Mouse (Mus musculus) lung, adult 2 months (tissue): ENCODE measurements around the gene Gse1. TPM values are rescaled to one million over a fixed set of nuclear protein-coding genes. Genes with fewer than 3 reads are reported as not detected.

Source experiments
- DNase-seq: peaks from one replicate; pipeline ENCODE4 v3.0.0; 2022
- H3K4me1 ChIP-seq: fragments of 200-500 bp; 2 replicates; pipeline ENCODE4 v1.6.1; 2011; ENCODE audit warnings: low read length; ENCODE audit not compliant: control insufficient read depth, insufficient read depth
- H3K4me3 ChIP-seq: fragments of 200-500 bp; replicated peaks from 2 replicates; pipeline ENCODE3; 2011; ENCODE audit warnings: low read depth, mild to moderate bottlenecking, control low read depth, low read length; ENCODE audit errors: extremely low read depth
- CTCF ChIP-seq: fragments of 200-500 bp; IDR thresholded peaks from 2 replicates; pipeline ENCODE4 v1.5.1; 2011; ENCODE audit warnings: mild to moderate bottlenecking, low read length, control low read depth; ENCODE audit not compliant: insufficient read depth
- POLR2A ChIP-seq: fragments of 200-500 bp; IDR thresholded peaks from 2 replicates; pipeline ENCODE4 v1.6.1; 2011; ENCODE audit warnings: low read depth, mild to moderate bottlenecking, control low read depth, low read length, borderline replicate concordance; ENCODE audit errors: extremely low read depth
- WGBS: fragments of 180-500 bp; shearing (Covaris S2); methylation state at CpG from one replicate; pipeline ENCODE4 v1.1.7; 2018; 5-methylcytosine and 5-hydroxymethylcytosine counted together
- polyA plus RNA-seq: library from polyadenylated mRNA; depleted of rRNA; stranded (reverse); fragments of >200 nt; gene quantifications from 2 replicates; pipeline ENCODE4 v1.2.3, GENCODE M21; 2012

The Gse1 gene
- polyA plus RNA-seq, 1 experiment, result 35.6 TPM

DNA sequence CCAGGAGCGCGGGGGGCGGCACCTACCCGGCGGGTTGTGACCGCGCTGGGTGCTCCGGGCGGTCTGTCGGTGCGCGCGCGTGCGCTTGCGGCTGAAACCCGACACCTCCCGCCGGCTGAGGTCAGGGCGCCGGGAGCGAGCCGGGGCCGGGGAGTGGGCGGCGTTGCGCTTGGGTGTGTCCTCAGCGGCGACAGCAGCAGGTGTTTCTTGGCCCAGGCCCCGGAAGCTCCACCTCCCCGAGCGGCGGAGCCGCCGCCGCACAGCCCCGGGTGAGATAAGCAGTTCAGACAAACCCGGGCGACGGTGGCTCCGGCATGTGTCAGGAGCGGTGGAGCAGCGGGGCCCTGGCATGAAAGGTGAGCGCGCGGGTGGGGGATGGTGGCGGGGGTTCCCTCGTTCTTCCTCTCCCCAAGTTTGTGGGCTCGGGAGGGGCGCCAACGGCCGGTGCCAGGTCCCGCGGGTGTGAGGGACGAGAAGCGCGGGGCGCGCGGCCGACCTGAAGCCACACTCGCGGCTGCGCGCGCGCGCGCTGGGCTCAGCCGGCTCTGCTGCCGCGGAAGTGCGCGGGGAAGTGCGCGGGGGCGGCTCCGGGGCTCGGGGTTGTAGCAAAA lies 309.1 kb downstream of the Gse1 start:
- peaks cover 23% of the 10 kb centered on the region for H3K4me1 ChIP-seq
- H3K4me3 ChIP-seq, result peak overlapping the region; percentile 47
- TF ChIP-seq POLR2A, result no peak
- peak; percentile 85 for DNase-seq
- under 1% methylated on average over 79 of the region's 79 CpGs for WGBS

DNA sequence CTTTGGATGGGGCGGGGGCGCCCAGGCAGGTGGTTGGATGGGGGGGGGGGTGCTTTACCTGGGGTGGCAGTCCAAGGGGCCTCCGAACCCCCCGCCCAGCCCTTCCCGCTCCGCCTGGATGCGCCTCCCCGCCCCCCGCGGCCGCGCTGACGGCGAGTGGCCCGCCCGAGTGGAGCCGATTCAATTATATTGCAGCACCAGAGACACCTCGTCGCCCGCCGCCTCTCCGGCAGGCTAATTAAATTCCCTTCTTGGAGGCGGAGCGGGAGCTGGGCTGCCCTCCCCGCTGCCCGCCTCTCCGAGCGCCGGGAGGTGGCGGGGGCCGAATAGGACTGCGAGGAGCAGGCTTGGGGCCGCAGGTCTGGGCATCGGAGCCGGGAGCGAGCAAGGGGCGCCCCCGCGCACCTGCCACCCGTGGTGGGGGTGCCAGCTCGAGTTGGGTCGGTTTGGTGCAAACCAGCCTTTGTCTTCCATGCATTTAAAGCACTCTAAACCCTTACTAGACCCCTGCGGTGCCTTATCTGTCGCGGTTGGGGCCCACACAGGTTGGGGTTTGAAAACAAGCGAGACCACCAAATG lies 309.7 kb downstream of the Gse1 start:
- peak overlapping the region; percentile 47 for H3K4me3 ChIP-seq
- TF ChIP-seq CTCF, result no peak
- no peak for TF ChIP-seq POLR2A
- peak; percentile 70 for DNase-seq
- 3% methylated on average over 46 of the region's 46 CpGs for WGBS
- H3K4me1 ChIP-seq, result peaks cover 24% of the 10 kb centered on the region

DNA sequence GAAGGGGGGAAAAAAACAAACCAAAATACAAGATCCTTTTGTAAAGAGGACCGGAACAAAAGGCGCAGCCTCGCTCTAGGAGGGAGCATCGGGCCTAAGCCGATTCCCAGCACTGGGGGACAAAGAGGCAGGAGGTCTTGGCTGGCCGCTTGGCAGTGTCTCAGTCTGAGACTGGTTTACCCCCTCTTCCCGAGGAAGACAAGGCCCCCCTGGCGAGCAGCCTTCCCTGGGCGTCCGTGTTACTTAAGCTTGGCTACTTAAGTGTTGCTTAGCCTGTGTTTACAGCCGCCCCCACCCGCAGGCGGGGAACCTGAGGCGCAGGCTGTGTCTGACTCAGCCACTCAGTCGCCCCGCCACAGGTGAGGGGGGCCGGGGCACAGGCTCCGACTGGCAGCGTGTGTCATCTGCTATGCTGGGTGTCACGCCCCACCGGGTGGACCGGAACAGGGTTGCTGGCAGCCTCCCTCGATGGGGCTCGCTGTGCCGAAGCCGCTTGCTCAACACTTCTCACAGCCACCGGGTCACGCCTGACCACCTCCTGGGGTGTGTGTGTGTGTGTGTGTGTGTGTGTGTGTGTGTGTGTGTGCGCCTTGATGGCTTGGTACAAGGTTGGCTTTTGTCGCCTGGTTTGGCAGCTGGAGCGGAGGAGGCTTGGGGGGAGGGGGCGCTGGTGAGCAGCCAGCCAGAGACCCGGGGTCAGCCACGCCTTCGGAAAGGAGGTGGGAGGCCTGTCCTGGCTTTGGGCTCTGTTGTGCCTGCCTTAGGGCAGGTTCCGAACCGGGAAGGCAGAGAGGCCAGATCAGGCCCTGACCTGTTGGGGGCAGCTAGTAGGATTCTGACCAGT lies 310.4 kb downstream of the Gse1 start:
- WGBS, result 12% methylated on average over 37 of the region's 37 CpGs
- Histone ChIP-seq H3K4me1 (peaks cover 28% of the 10 kb centered on the region), H3K4me3 (peak overlapping the region; percentile 38)
- TF ChIP-seq CTCF (no peak), POLR2A (peak; percentile 11; the same call in 1 of the 2 replicates)
- DNase-seq, result peak; percentile 82

DNA sequence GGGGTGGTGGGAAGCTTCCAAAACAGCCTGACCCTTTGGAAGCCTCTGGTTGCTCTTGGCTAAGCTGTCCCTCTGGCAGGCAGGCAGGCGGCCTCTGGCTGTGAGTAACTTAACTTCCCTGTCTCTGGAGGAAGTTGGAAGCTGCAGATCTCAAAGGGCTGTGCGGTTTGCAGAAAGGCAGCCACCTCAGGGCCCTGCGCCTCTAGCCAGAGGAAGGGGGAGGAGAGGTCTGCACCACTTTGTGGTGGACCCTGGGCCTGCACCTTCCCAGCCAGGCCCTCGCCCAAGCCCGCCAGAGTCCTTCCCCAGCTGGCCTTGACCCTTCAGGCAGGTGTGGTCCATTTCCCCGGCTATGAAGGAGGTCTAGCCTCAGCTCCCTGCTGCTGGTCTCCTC lies 311.1 kb downstream of the Gse1 start:
- WGBS, result 47% methylated on average over 6 of the region's 6 CpGs
- TF ChIP-seq CTCF (no peak), POLR2A (no peak)
- H3K4me3 ChIP-seq, result no peak overlapping the region
- H3K4me1 ChIP-seq, result peaks cover 25% of the 10 kb centered on the region
- DNase-seq, result no peak

DNA sequence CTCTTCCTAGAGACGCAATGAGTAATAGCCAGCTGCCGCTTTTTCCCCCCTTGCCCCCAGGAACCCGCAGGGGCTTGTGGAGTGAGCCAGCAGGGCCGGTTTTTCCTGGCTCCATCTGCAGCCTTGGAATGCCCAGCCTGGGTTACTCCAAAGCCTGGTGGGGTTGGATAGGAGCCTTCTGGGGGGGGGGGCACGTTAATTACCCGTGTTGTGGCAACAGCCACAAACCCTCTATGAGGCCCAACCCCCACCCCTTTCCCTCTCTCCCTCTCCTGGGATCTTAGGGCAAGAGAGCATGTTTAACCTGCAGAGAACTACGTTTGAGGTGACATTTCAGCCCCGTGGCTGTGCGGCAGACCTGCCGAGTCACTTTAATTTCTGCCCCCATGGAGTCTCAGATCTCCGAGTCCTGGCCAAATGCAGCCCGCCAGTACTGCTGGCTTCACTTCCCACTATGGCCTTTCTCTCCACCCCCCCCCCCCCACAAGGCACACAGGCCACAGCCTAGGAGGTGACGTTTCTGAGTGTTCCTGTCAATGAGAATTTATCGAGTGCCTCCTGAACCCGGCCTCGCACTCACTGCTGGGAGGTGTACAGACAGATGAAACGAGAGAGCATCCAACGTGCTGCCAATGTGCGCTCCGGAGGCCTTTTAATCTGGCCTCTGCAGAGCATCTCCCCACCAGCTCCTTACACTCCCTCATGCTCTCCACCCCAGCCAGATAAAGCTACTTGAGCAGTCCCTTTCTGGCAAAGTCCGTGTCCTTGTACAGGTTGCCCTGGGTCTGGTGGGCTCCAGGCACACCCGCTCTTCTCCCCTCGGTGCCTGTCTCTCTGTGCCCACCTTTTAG lies 311.7 kb downstream of the Gse1 start:
- no peak overlapping the region for H3K4me3 ChIP-seq
- WGBS, result 48% methylated on average over 23 of the region's 23 CpGs
- DNase-seq, result no peak
- peaks cover 20% of the 10 kb centered on the region for H3K4me1 ChIP-seq
- TF ChIP-seq POLR2A, result no peak
- TF ChIP-seq CTCF, result no peak

DNA sequence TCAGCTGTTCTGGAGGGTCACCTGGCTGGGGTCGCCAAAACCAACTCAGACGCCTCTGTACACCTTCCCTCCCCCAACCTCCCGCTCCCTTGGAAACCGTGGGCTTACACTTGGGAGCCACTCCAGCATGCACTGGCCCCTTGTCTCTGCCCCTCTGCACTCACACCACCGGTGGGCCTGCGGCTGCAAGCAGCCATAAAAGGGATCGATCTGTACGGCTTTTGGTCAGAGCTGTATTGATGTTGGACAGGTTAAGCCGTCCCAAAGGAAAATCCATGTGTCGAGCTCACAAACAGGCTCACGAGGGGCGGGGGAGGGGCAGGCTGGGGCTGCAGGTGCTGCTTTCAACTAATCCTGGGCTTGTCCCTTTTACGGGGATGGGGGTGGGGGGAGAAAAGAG lies 314.7 kb downstream of the Gse1 start:
- WGBS, result 40% methylated on average over 13 of the region's 13 CpGs
- TF ChIP-seq POLR2A (no peak), CTCF (no peak)
- Histone ChIP-seq H3K4me1 (peaks cover 29% of the 10 kb centered on the region), H3K4me3 (no peak overlapping the region)
- DNase-seq, result no peak

DNA sequence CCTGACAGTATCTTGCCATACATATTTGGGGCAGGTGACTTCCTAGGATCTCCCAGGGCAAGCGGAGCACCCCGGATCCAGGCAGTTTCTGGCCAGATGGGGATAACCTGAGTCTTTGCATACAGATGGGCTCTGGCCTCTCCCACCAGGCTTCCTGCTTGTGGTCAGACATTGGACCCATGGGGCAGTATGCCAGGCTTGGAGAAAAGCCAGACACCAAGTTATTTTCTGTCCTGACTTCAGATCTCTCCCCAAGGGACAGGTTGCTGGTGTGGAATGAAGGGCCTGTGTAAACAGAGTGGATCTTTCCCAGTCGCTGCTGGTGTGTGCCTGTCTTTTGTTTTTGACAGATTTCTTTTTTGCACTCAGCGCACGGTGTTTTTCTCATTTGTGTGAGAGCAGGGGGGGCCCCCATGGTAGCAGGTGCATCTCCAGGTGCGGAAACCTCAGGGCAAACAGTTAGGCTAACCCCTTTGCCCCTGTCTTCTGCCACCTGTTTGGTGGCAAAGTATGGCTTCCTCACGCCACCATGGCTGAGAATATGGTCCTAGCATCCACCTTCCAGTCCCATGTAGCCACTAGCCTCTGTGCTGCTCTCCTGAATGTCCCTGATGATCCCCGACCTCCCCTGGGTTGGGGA lies 315.3 kb downstream of the Gse1 start:
- Histone ChIP-seq H3K4me3 (no peak overlapping the region), H3K4me1 (peaks cover 34% of the 10 kb centered on the region)
- WGBS, result 47% methylated on average over 8 of the region's 8 CpGs
- no peak for TF ChIP-seq POLR2A
- TF ChIP-seq CTCF, result no peak
- peak; percentile 52 for DNase-seq

DNA sequence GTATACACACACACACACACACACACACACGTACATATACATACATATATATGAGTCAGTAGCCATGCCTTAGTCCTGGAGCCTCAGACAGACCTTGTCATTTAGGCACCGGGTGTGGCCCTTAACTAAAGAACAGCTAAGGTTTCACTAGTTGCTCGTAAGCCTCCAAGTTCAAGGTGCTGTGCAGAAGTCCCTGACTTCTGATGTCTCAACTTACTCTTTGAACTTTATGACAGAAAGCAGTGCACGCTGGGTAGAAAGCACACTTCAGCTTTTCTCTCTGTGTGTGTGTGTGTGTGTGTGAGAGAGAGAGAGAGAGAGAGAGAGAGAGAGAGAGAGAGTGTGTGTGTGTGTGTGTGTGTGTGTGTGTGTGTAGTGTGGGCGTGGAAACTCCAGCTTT lies 315.9 kb downstream of the Gse1 start:
- TF ChIP-seq POLR2A (no peak), CTCF (no peak)
- WGBS, result 70% methylated on average over 5 of the region's 5 CpGs
- no peak for DNase-seq

DNA sequence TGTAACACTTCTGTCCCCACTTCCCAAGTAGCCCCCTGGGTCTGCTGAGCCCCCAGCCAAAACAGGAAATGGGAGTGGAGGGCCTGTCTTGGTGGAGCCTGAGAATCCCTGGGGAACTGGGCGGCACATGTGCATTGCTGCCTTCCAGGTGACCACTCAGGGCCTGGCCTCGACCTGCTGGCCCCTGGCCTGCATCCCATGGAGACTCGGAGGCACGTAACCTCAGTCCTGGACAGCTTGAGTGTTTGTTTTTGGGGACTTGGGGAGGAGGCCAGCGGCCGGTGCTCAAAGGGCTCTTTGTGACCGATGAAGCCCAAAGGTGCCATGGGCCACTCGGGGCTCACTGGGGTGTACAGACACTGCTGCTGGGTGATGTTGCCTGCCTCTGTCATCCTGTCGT lies 319.3 kb downstream of the Gse1 start:
- TF ChIP-seq CTCF (no peak), POLR2A (no peak)
- peaks cover 22% of the 10 kb centered on the region for H3K4me1 ChIP-seq
- H3K4me3 ChIP-seq, result no peak overlapping the region
- DNase-seq, result peak; percentile 60
- 57% methylated on average over 9 of the region's 9 CpGs for WGBS

More for the DNA sequence above, 315.9 kb downstream of the Gse1 start:
- Histone ChIP-seq H3K4me1 (peaks cover 34% of the 10 kb centered on the region), H3K4me3 (no peak overlapping the region)
